Mouse (Mus musculus): ENCODE results near the gene Slf1. TPM values are rescaled to one million over a fixed set of nuclear protein-coding genes. Genes with fewer than 3 reads are reported as not detected.

The Slf1 gene
- total RNA-seq (2014; rRNA removed) (4.6 and 5.4 TPM in 2 replicates), polyA plus RNA-seq (2012; rRNA removed) (1.1 TPM in 2 replicates)

DNA sequence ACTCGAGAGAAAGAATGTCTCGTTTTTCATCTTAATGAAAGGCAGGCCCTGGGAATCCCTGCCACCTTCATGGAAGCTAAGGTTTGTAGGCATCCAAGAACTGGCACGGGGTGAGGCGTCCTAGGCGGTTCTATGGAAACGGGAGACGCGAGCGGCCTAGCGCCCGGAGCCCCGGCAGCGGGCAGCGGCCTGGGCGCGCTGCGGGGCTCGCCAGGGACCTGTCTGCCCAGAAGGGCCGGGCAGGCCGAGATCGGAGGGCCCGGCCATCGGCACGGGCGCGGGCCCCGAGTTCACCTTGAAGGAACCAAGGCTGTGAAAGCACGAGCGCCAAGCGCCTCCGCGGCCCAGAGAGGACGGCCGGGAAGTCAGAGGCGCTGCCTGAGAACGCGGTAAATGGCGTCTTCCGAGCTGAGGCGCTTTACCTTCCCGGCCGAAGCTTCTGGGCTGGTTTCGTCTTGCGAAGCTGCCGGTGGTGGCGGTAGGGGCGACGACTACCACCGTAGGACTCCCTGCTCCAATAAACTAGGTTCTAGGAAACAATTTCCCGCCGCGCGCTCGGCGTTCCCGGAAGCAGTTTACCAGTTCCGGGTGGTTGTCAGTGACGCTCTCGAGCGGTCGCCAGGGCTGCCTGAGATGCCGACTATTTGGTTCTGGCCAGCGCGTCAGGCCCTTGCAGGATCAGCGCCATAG is at the start of gene Slf1, which contains the start of gene 2210408I21Rik:
Gene Slf1 (minus strand): TSS at position 543 of the 690 bp plus-strand sequence.
Gene 2210408I21Rik (plus strand): TSS at position 610 of the 690 bp plus-strand sequence.
- Histone ChIP-seq H3K4me1 (ENCODE audit: control insufficient read depth, insufficient read depth, low read length) (no peaks in the 10 kb centered on the region; the same call in 1 of the 2 replicates), H3K4me3 (ENCODE audit: insufficient read depth, low read depth, low read length) (peak within 1 kb of the TSS; percentile 94), H3K27me3 (ENCODE audit: control insufficient read depth, insufficient read depth, low read length) (no peaks in the 10 kb centered on the region), H3K27ac (replicated peaks; ENCODE audit: insufficient read depth, low read depth, low read length) (no peak within 1 kb of the TSS; the same call in 1 of the 2 replicates), H3K36me3 (ENCODE audit: control insufficient read depth, insufficient read depth, low read length) (no peaks in the 10 kb centered on the region), H3K79me2 (ENCODE audit: control insufficient read depth, insufficient read depth, low read length) (no peaks in the 10 kb centered on the region; the same call in 1 of the 2 replicates), H3K9ac (ENCODE audit: low read depth, low read length) (peak within 1 kb of the TSS; percentile 85)
- peak; percentile 72 for DNase-seq (ENCODE audit: extremely low read depth, low read depth, low spot score)
- TF ChIP-seq POLR2A (IDR thresholded peaks at IDR 0.05; ENCODE audit: extremely low read depth, insufficient read depth, low read length): 0 out of 2 replicates have a peak, but pooled peaks have one; percentile 22
- TF ChIP-seq CTCF (IDR thresholded peaks at IDR 0.05; ENCODE audit: low read depth, low read length): no peak
- WGBS: under 1% methylated on average over 65 of the region's 65 CpGs

GRCm38 (mm10) chr13:77177931-77178330 is 42.7 kb upstream of the Slf1 start:
- DNase-seq (ENCODE audit: extremely low read depth, low read depth, low spot score): peak; percentile 60
- no peak for TF ChIP-seq POLR2A (IDR thresholded peaks at IDR 0.05; ENCODE audit: extremely low read depth, insufficient read depth, low read length)
- no peak for TF ChIP-seq CTCF (IDR thresholded peaks at IDR 0.05; ENCODE audit: low read depth, low read length)
- Histone ChIP-seq H3K27ac (replicated peaks; ENCODE audit: insufficient read depth, low read depth, low read length) (no peak overlapping the region), H3K4me3 (ENCODE audit: insufficient read depth, low read depth, low read length) (no peak overlapping the region), H3K27me3 (ENCODE audit: control insufficient read depth, insufficient read depth, low read length) (no peaks in the 10 kb centered on the region), H3K79me2 (ENCODE audit: control insufficient read depth, insufficient read depth, low read length) (no peaks in the 10 kb centered on the region), H3K9ac (ENCODE audit: low read depth, low read length) (no peak overlapping the region), H3K4me1 (ENCODE audit: control insufficient read depth, insufficient read depth, low read length) (peaks cover 2% of the 10 kb centered on the region), H3K36me3 (ENCODE audit: control insufficient read depth, insufficient read depth, low read length) (no peaks in the 10 kb centered on the region; the same call in 1 of the 2 replicates)

- Histone ChIP-seq H3K27me3 (ENCODE audit: control insufficient read depth, insufficient read depth, low read length) (no peaks in the 10 kb centered on the region), H3K79me2 (ENCODE audit: control insufficient read depth, insufficient read depth, low read length) (no peaks in the 10 kb centered on the region; the same call in 1 of the 2 replicates), H3K4me3 (ENCODE audit: insufficient read depth, low read depth, low read length) (no peak overlapping the region), H3K36me3 (ENCODE audit: control insufficient read depth, insufficient read depth, low read length) (no peaks in the 10 kb centered on the region), H3K9ac (ENCODE audit: low read depth, low read length) (no peak overlapping the region), H3K27ac (replicated peaks; ENCODE audit: insufficient read depth, low read depth, low read length) (no peak overlapping the region), H3K4me1 (ENCODE audit: control insufficient read depth, insufficient read depth, low read length) (no peaks in the 10 kb centered on the region; the same call in 1 of the 2 replicates)
- no peak for DNase-seq (ENCODE audit: extremely low read depth, low read depth, low spot score)
- TF ChIP-seq POLR2A (IDR thresholded peaks at IDR 0.05; ENCODE audit: extremely low read depth, insufficient read depth, low read length) (no peak), CTCF (IDR thresholded peaks at IDR 0.05; ENCODE audit: low read depth, low read length) (no peak)
- 94% methylated on average over 2 of the region's 2 CpGs for WGBS
Measured at GRCm38 (mm10) chr13:77140890-77141289, 5.6 kb upstream of the Slf1 start.

DNA sequence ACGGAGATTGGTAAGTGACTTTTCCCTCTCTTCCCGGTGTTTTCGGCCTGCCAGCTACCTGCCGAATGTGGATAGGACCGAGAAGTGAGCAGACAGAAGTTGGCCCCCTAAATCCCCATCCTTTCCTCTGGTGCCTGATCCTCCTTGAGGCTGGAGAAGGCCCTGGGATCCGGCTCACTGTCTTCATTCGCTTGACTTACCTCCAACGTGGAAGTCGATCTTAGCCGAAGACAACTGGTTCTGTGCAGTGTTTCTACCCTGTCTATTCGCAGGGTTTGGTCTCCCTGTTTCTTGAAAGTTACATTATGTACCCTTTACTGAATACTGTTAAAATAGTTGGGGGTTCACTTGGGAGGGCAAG is 328 bp upstream of the Slf1 start:
- H3K9ac ChIP-seq (ENCODE audit: low read depth, low read length): peak overlapping the region; percentile 57
- no peaks in the 10 kb centered on the region; the same call in 1 of the 2 replicates for H3K4me1 ChIP-seq (ENCODE audit: control insufficient read depth, insufficient read depth, low read length)
- DNase-seq (ENCODE audit: extremely low read depth, low read depth, low spot score): no peak
- peak overlapping the region; percentile 94 for H3K4me3 ChIP-seq (ENCODE audit: insufficient read depth, low read depth, low read length)
- no peaks in the 10 kb centered on the region for H3K36me3 ChIP-seq (ENCODE audit: control insufficient read depth, insufficient read depth, low read length)
- no peaks in the 10 kb centered on the region for H3K27me3 ChIP-seq (ENCODE audit: control insufficient read depth, insufficient read depth, low read length)
- no peaks in the 10 kb centered on the region; the same call in 1 of the 2 replicates for H3K79me2 ChIP-seq (ENCODE audit: control insufficient read depth, insufficient read depth, low read length)
- no peak overlapping the region for H3K27ac ChIP-seq (replicated peaks; ENCODE audit: insufficient read depth, low read depth, low read length)
- TF ChIP-seq CTCF (IDR thresholded peaks at IDR 0.05; ENCODE audit: low read depth, low read length) (no peak), POLR2A (IDR thresholded peaks at IDR 0.05; ENCODE audit: extremely low read depth, insufficient read depth, low read length) (no peak)
- under 1% methylated on average over 11 of the region's 11 CpGs for WGBS

DNA sequence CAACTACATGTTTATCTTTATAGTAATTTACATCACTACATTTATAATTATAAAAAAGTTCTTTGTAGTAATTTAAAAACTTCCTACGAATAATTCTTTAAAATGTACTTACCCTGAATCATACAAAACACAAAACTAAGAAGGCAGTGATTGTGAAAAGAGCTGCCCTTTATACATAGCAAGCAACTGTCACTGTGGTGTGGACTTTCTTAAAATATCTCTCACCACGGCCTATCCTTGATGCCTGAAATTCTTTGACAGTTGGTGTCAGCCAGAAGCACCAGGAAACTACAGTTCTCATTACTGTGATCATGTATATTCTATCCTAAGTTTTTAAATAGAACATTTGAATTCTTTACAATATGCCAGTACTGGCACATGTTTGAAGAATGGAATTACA is 4.1 kb downstream of the Slf1 start:
- no peaks in the 10 kb centered on the region for H3K27me3 ChIP-seq (ENCODE audit: control insufficient read depth, insufficient read depth, low read length)
- H3K4me3 ChIP-seq (ENCODE audit: insufficient read depth, low read depth, low read length): no peak overlapping the region
- no peaks in the 10 kb centered on the region for H3K36me3 ChIP-seq (ENCODE audit: control insufficient read depth, insufficient read depth, low read length)
- WGBS: 72% methylated on average over 2 of the region's 2 CpGs
- DNase-seq (ENCODE audit: extremely low read depth, low read depth, low spot score): no peak
- no peaks in the 10 kb centered on the region; the same call in 1 of the 2 replicates for H3K79me2 ChIP-seq (ENCODE audit: control insufficient read depth, insufficient read depth, low read length)
- TF ChIP-seq CTCF (IDR thresholded peaks at IDR 0.05; ENCODE audit: low read depth, low read length) (no peak), POLR2A (IDR thresholded peaks at IDR 0.05; ENCODE audit: extremely low read depth, insufficient read depth, low read length) (no peak)
- H3K4me1 ChIP-seq (ENCODE audit: control insufficient read depth, insufficient read depth, low read length): no peaks in the 10 kb centered on the region; the same call in 1 of the 2 replicates
- H3K9ac ChIP-seq (ENCODE audit: low read depth, low read length): no peak overlapping the region
- H3K27ac ChIP-seq (replicated peaks; ENCODE audit: insufficient read depth, low read depth, low read length): no peak overlapping the region

DNA sequence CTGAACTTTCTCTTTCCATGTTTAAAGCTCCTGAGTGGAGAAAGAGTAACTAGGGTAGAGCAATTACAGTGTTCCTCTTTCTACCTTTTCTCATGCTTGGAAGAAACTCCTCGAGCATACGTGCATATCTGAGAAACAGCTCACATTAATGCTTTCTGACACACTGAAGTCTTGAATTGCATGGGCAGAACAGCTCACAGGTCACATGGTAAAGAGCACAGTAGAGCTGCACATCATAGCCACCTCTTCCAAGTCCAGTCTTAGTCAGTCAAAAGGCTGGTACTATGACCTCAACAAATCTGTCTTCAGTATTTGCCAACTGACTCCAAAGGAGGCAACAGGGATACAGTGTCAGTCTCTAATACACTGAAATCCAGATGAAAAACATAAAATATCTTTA is 7.0 kb downstream of the Slf1 start:
- H3K4me3 ChIP-seq (ENCODE audit: insufficient read depth, low read depth, low read length): no peak overlapping the region
- no peaks in the 10 kb centered on the region for H3K36me3 ChIP-seq (ENCODE audit: control insufficient read depth, insufficient read depth, low read length)
- no peaks in the 10 kb centered on the region; the same call in 1 of the 2 replicates for H3K79me2 ChIP-seq (ENCODE audit: control insufficient read depth, insufficient read depth, low read length)
- no peaks in the 10 kb centered on the region for H3K4me1 ChIP-seq (ENCODE audit: control insufficient read depth, insufficient read depth, low read length)
- no peak for DNase-seq (ENCODE audit: extremely low read depth, low read depth, low spot score)
- TF ChIP-seq POLR2A (IDR thresholded peaks at IDR 0.05; ENCODE audit: extremely low read depth, insufficient read depth, low read length) (no peak), CTCF (IDR thresholded peaks at IDR 0.05; ENCODE audit: low read depth, low read length) (no peak)
- 84% methylated on average over 2 of the region's 2 CpGs for WGBS
- H3K9ac ChIP-seq (ENCODE audit: low read depth, low read length): no peak overlapping the region
- no peak overlapping the region for H3K27ac ChIP-seq (replicated peaks; ENCODE audit: insufficient read depth, low read depth, low read length)
- H3K27me3 ChIP-seq (ENCODE audit: control insufficient read depth, insufficient read depth, low read length): no peaks in the 10 kb centered on the region
